Mouse (Mus musculus) cortical plate, adult 2 months (tissue): ENCODE measurements at regions not wholly inside any gene's neighbourhood (a gene's known extent, or its start where the extent isn't known, plus 50 kb on each side); places are given as distances from the start of the nearest gene placed in this dataset.

Experiments used
- CTCF ChIP-seq: fragments of 200-500 bp; IDR thresholded peaks from 2 replicates; pipeline ENCODE4 v1.5.1; 2011; ENCODE audit warnings: mild to moderate bottlenecking, control low read depth, low read length; ENCODE audit not compliant: insufficient read depth; ENCODE audit errors: extremely low read depth
- POLR2A ChIP-seq: fragments of 200-500 bp; IDR thresholded peaks from 2 replicates; pipeline ENCODE4 v1.6.1; 2011; ENCODE audit warnings: mild to moderate bottlenecking, low read length, control low read depth; ENCODE audit not compliant: insufficient read depth; ENCODE audit errors: extremely low read depth

GRCm38 (mm10) chr2:116996302-116996701, 117.8 kb downstream of the Tmco5 start:
- TF ChIP-seq CTCF (no peak), POLR2A (no peak)
